Mouse (Mus musculus): ENCODE results near the gene Oas1h. TPM values are rescaled to one million over a fixed set of nuclear protein-coding genes. Genes with fewer than 3 reads are reported as not detected.
"Not testable (repeated sequence)": the region's sequence is repeated elsewhere in the genome, so short reads cannot be mapped to it uniquely, and the experiment has no call there.

Oas1h gene
- total RNA-seq, 1 experiment from 2014 or later, result not detected

DNA sequence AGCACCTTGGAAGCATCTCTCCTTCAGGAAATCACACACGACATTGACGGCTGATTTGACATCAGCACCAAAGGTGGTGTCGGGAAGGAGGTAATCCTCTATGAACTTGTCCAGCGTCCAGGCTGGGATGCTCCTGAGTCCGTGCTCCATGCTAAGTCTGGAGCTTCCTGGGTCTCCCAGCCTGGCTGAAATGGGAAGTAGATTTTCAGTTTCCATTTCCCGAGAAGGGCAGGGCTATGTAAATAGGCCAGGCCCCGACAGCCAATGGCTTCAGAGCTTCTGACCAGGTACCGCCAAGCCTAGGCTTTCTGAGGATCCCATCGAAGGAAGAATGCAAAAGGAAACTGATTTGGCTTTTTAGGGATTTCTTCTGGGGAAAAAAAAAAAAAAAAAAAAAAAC lies 26.2 kb downstream of the Oas1h start, which contains the start of gene Oas1g:
Oas1g (minus strand) TSS at position 201 of the 400 bp plus-strand sequence.
- not testable (repeated sequence) for DNase-seq

GRCm38 (mm10) chr5:120887831-120888230 lies 26.6 kb downstream of the Oas1h start:
- no peak for DNase-seq

DNA sequence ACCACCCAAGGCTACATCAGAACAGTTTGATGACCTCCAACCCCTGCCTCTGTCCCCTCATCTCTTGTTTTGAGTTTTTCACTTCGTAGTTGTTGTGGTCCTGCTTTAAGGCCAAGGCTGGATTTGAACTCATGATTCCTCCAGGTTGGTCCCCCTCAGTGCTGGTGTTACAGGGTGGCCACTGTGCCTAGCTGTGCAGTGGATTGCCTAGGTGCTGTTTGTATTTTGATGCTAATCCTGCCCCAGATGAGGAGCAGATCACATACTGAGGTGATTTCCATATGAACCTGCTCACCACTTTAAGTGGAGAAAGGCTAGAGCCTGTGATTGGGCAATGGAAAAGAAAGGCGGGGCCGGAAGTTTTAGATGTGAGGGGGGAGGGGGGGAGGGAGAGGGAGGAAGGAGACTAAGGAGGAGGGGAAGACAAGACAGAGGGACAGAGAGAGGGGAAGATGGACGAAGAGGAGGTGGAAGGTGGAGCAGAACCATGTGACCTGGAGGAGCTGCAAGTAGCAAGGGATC lies 27.1 kb downstream of the Oas1h start:
- not testable (repeated sequence) for DNase-seq

GRCm38 (mm10) chr5:120890026-120890425 lies 28.8 kb downstream of the Oas1h start:
- no peak for DNase-seq

DNA sequence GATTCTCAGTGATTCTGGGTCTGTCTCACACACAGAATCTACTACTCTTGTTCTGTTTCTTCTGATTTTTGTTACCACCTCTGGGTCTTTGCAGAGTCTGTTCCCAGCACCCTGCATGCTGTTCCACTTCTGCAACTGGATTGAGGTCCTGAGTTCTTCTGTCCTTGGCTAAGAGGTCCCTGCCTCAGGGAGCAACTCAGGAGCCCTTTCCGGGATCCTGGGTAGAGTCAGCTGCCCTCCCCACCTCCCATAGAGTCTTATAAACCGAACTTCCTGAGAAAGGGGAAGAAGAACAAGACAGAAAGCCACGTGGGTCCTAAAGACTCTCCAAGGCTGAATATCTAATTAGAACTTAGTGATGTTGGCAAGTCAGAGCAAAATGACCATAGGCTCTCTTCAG lies 29.8 kb downstream of the Oas1h start:
- no peak for DNase-seq

DNA sequence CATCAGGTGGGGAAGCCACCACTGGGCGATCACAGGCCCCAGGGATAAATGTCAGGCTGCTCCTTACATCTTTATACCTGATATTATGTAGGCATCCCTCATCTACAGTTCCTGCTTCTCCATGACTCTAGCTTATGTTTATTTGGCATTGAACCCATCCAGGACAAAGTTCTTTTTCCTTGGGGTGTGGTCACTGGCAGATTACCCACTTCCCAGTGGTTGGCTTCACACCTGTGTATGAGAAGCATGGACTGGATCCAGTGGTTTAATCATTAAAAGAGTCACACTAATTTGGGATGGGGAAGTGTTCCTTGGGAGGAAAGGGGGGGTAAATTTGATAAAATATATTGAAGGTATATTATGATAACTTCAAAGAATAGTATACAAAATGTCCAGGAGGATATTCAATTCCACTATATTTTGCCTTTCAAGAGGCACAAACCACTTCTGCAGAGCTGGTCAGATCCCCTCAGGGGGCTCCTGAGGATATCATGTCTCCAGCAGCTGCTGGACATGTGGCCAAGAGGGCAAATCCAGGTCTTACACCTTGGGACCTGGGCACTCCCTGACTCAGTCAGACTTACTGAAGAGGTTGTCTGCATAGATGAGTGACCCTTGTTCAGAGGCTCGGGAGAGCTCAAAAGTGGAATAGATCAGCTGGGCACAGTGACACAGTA lies 30.5 kb downstream of the Oas1h start:
- not testable (repeated sequence) for DNase-seq

DNA sequence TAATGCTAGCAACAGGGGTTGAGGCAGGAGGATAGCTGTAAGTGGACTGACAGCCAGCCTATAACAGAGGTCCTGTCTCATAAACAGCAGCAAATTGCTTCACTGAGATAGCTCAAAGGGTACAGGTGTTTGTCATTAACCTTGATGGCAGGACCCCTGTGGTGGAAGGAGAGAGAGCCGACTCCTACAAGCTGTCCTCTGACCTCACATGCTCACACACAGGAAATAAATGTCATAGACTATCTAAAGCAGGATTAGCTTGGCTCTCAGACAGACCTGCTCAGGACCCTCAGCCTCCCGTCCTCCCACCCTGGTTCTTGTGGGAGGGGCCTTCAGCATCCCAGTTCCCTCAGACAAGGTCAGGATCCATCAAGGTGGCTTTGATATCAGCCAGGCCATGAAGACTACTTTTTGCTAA lies 31.0 kb downstream of the Oas1h start:
- no peak for DNase-seq

- not testable (repeated sequence) for DNase-seq
These were observed 32.6 kb downstream of the Oas1h start for GRCm38 (mm10) chr5:120893866-120894265.

GRCm38 (mm10) chr5:120894692-120895091 lies 33.5 kb downstream of the Oas1h start:
- not testable (repeated sequence) for DNase-seq

DNA sequence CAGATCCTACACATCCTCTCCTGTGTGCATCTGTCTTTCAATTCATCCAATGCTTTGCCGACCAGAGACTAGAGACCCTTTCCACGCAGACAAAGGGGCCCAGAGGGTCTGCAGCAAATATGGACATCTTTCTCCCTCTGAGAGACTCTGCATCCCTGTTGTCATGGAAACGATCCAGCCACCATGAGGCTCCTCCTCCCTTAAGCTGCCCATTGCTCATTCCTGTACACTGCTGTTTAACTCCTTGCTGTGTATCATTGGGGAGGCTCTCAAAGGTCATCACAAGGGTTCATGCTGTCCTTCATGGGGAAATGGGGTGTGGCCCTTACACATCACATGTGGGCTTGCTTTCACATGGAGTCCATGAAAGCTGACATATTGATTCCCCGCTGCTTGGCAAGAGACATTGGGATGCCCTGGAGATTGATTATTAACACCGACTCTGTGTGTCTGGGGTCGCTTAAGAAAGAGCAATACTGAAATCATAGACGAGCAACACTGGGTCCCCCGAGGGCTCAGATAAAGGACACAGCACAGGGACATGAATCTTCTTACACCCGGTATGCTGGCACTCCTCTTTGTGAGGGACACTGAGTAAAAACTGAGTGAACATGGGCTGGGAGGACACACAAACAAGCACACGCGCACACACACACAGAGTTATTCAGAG lies 34.1 kb downstream of the Oas1h start:
- DNase-seq, result no peak

DNA sequence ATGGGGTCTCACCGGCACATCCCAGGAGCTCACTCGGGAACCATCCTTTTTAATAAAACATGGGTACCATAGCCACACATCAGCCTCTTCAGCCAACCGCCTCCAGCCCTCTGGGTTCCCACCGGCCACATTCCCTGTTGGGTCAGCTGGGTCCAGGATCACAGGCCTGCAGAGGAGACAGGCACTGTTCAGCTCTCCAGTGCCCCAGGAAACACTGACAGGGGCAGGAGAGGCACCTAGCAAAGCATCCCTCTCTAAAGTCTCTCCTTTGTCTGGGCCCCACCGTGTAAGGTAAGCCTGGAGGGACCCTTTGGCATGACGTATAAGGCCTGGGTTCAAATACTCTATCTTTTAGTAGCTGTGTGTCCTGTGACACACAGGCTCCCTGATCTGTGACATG lies 37.1 kb downstream of the Oas1h start:
- no peak for DNase-seq

DNA sequence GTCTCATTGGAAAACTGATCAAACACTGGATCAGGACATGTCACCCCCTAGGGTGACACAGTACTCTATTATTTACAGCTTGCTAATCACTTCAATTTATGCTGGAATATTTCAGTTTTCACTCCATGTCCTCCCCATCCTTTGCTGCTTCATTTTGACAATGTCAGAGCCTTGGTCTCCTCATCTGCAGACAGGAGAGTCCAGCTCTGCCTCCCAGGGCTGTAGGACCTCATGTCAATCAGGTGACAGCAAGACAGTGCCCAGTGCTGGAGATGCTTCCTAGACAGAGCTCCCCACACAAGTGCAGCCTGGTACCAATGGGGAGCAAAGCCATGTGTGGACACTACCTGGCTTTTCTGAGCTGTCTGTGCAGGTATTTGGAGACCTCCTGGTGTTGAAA lies 37.5 kb downstream of the Oas1h start:
- no peak for DNase-seq

GRCm38 (mm10) chr5:120900666-120901065 lies 39.4 kb downstream of the Oas1h start:
- DNase-seq, result no peak

- DNase-seq, result no peak
These were observed 40.8 kb downstream of the Oas1h start for GRCm38 (mm10) chr5:120902056-120902455.

- DNase-seq, result not testable (repeated sequence)
These were observed 45.8 kb downstream of the Oas1h start, which contains the start of gene Oas1a for GRCm38 (mm10) chr5:120906791-120907733. TSS of gene Oas1a (minus strand) at chr5:120907521.

GRCm38 (mm10) chr5:120908196-120908920 lies 47.1 kb downstream of the Oas1h start:
- DNase-seq, result no peak

DNA sequence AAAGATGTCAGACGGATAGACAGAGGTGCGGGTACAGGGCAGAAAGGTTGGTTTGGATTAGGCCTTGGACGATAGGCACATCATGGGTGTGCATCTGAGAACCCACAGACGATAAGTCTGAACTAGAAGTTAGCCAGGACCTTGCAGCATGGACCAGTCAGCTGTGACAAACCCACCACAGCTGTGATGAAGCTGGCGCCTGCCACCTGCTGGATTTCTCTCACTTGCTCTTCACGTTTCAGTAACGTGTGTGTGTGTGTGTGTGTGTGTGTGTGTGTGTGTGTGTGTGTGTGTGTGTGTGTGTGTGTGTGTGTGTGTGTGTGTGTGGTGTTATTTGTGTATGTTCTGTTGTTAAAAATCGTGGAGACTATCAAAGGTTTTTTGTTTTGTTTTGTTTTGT lies 53.0 kb downstream of the Oas1h start, which contains the start of gene Oas1d:
Oas1d (plus strand) TSS at position 333 of the 400 bp plus-strand sequence.
- not testable (repeated sequence) for DNase-seq

GRCm38 (mm10) chr5:120919156-120919935 lies 58.1 kb downstream of the Oas1h start:
- not testable (repeated sequence) for DNase-seq

GRCm38 (mm10) chr5:120920296-120920695 lies 59.1 kb downstream of the Oas1h start:
- no peak for DNase-seq

Data from adrenal gland, postnatal 14 days (tissue).